Mouse (Mus musculus) fat pad, adult 2 months (tissue): ENCODE measurements around the gene Uap1.
"Not testable (repeated sequence)": the region's sequence is repeated elsewhere in the genome, so short reads cannot be mapped to it uniquely, and the experiment has no call there.

ENCODE experiments used
- DNase-seq: peaks from one replicate; pipeline ENCODE4 v3.0.0-alpha.2; 2011; ENCODE audit warnings: low read depth, low spot score; ENCODE audit errors: extremely low read depth

The Uap1 gene

DNA sequence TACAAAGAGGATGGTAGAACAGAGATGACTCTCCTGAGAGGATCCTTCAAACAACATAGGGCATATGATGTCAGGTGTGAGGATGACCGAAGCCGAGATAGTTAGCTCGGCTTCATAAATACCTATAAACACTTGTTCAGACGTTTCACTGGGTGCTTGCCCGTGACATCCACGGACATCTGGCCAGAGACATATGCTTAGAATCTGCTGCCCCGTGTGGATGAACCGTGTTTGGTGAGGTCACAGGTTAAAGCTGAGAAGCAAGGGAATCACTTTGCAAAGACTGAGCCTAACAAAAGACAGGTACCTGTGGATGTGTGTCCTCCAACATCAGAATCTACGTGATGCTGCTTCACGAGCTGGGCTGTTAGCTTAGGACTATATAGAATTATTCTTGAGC lies 62.5 kb downstream of the Uap1 start:
- DNase-seq = no peak

DNA sequence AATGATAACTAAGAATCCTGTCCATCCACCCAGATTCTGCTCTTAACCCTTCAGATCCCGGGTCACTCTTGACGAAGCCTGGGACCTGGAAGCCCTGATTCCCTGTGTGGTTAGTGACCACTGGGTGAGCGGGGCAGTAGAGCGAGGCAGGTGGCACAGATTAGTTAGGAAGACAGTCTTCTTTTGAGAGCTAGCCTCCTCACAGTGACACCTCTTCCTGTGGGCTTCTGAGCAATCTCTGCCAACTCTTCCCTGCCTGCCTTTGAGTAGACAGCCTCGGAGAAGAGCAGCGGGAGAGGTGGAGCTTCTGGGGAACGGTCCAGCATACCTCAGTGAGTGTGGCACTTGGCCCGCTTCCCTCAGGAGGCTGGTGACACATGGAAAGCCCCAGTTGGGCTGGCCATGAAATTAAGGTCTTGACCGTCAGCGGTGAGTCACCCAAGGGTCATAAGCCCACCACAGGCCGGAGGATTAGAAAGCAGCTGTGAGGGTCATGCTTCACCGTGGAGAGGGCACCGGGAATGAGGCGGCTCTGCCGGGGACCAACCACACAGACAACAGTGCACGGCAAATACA lies 63.0 kb downstream of the Uap1 start:
- no peak for DNase-seq

DNA sequence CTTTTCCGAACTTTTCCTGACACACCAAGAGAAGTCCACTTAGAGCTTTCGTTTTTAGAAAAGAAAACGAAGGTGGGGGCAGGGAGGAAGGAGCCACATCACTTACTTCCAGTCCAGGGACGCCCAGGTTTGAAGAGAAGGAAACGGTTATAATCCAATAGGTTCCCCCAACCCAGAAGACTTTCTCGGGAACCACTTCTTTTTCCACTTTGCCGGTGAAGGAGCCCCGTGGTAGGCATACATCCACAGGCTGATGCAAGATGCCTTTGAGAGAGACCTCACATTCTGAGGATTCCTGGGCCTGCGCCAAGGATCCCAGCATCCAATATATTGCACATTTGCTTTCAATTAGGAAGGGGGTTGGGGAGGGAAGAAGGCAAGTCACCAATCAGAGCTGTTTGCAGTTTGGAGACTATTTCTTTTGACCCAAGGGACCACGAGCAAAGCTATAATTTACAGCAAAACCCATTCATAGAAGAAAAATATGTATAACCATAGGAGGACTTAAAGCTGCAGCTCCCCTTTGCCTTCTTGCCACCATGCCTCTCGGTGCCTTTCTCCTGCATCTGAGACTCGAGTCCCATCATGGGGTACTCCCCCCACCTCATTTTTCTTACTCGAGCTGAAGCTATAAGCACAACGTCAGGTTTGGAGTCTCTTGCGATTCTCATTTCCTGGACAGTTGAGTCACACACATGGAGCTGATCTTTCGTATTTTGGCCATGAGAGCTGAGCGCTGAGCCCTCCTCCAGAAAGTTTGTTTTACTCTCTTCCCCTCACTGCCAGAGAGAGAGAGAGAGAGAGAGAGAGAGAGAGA lies 64.0 kb downstream of the Uap1 start, which contains the start of gene Ddr2:
Ddr2 (minus strand) TSS at position 247 of the 817 bp plus-strand sequence.
- DNase-seq = no peak

DNA sequence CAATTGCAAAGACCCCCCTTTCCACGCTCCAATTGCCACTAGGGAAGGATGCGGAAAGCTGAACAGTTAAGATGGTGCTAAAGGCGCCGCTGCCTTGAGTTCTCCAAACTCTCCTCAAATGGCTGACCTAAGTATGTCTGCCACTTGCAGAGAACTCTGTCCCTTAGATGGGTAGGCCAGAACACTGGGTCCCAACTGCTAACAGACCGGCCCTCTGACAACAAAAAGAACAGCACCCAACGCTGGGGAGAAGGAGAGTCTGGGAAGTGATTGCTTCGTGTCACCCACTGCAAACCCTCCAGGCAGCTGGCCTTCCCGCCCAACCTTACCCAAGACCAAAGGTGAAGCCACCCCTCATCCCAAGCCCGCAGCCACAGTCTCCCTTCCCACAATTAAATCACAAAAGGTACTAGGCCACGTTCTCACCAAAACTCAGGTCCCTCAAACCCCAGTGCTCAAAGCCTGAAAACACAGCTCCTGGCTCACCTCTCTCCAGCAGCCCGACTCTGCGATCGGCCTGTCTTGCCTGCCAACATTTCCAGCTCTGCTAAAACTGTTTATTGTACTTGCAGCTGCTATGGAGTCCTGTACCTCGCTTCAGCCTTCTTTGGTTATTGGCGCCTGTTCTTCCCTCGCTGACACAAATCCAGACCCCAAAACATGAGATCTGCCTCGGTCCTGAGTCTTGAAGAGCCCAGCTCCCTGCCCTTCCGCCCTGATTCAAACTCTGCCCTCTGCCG lies 64.8 kb downstream of the Uap1 start:
- DNase-seq = no peak

DNA sequence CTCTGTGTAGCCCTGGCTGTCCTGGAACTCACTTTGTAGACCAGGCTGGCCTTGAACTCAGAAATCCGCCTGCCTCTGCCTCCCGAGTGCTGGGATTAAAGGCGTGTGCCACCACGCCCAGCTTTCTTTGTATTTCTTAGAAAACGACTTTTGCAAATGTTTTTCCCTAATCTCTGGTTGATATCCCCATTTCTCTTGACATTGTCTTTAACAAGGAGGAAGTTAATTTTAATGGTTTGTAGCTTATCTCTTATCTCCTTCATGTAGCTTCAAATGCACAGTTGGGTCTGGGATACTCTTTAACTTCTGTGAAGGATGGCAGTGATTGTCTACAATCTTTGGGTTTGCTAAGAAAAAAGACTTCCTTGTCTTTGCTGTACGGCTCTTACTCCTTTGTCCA lies 71.9 kb downstream of the Uap1 start:
- DNase-seq = not testable (repeated sequence)
